Mouse (Mus musculus) bone marrow, adult 2 months (tissue): ENCODE data around the gene Ctnnbip1. TPM values are rescaled to one million over a fixed set of nuclear protein-coding genes. Genes with fewer than 3 reads are reported as not detected.

Source experiments
- H3K27ac ChIP-seq: fragments of 200-500 bp; 2 replicates; pipeline ENCODE4 v1.5.1; 2012; ENCODE audit warnings: low read depth, mild to moderate bottlenecking, control low read depth, inconsistent platforms, low read length; ENCODE audit not compliant: control insufficient read depth, poor library complexity, insufficient read depth
- H3K4me1 ChIP-seq: fragments of 200-500 bp; 2 replicates; pipeline ENCODE4 v1.6.1; 2011; ENCODE audit warnings: low read length; ENCODE audit not compliant: control insufficient read depth, insufficient read depth
- H3K4me3 ChIP-seq: fragments of 200-500 bp; replicated peaks from 2 replicates; pipeline ENCODE3; 2011; ENCODE audit warnings: mild to moderate bottlenecking, low read depth, low read length, control low read depth; ENCODE audit not compliant: control insufficient read depth
- CTCF ChIP-seq: fragments of 200-500 bp; IDR thresholded peaks from 2 replicates; pipeline ENCODE4 v1.5.1; 2011; ENCODE audit warnings: low read length, control low read depth; ENCODE audit not compliant: control insufficient read depth, insufficient read depth
- POLR2A ChIP-seq: fragments of 200-500 bp; IDR thresholded peaks from 2 replicates; pipeline ENCODE4 v1.6.1; 2011; ENCODE audit warnings: low read depth, mild to moderate bottlenecking, control low read depth, low read length, borderline replicate concordance; ENCODE audit not compliant: control insufficient read depth
- WGBS: fragments of 180-500 bp; shearing (Covaris S2); methylation state at CpG from one replicate; pipeline ENCODE4 v1.1.7; 2018; 5-methylcytosine and 5-hydroxymethylcytosine counted together
- polyA plus RNA-seq: library from polyadenylated mRNA; stranded (reverse); fragments of >200 nt; gene quantifications from 2 replicates; pipeline ENCODE4 v1.2.4, GENCODE M21; 2011; ENCODE audit warnings: low replicate concordance; ENCODE audit not compliant: missing spikeins, insufficient read depth, insufficient read length

Gene Ctnnbip1
- polyA plus RNA-seq, 1 experiment: 4.8 TPM

DNA sequence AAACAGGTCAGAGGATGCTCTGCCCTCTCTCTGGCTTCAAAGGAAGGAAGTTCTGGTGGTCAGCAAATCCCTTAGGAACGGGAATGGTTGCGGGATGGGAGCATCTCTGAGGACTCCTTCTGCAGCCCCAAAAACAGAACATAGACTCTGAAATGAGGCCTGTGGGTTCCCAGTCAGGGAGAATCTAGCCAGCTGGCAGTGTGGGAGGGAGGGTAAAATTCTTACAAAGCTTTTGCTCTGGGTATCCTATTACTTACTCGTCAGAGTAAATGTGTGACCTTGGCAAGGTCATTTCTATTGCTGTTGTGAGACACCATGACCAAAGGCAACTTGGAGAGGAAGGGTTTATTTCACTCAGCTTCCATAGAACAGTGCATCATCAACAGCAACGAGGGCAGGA, 43.4 kb downstream of the Ctnnbip1 start:
- 71% methylated on average over 4 of the region's 4 CpGs for WGBS
- Histone ChIP-seq H3K27ac (no peak overlapping the region), H3K4me1 (no peaks in the 10 kb centered on the region), H3K4me3 (no peak overlapping the region)
- TF ChIP-seq POLR2A: no peak
- TF ChIP-seq CTCF: no peak

DNA sequence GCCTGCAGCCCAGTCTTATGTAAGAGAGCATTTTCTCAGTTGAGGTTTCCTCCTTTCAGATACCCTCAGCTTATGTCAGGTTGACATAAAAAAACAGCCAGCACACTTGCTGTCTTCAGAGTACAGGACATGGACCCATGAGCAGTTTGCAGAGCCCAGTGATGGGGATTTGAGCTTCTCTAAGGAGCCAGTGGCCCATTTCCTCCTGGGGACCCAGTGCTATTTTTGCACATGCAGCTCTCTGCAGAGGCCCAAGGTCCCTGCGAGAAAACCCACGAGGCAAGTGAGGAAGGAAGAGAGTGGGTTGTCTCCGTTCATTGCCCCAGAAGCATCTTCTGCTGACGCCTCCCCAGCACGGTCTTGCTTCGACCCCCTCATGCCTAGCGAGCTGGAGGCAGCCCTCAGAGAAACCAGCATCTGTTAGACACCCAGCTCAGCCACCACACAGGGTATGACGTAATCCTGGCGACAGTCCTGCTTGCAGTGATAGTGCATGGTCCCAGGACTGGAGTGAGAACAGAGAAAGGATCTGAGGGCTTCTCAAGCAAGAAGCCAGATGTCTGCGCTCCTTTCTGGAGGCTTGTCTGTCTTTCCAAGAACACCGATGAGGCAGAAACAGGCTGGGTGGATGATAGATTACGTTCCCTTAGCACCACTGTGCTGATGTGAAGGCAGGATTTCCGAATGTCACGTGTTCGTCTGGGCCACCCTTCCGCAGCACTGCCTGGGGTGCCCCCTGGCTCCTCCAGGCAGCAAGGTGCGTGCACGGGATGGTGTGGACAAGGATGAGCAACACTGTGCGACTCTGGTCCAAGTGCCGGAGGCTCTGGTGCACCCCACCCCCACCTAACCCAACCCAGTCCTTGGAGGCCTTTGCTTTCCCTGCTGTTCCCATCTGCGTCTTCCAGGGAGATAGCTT, 44.2 kb downstream of the Ctnnbip1 start:
- H3K4me1 ChIP-seq: no peaks in the 10 kb centered on the region
- no peak for TF ChIP-seq POLR2A
- TF ChIP-seq CTCF: no peak
- H3K27ac ChIP-seq: no peak overlapping the region
- H3K4me3 ChIP-seq: no peak overlapping the region
- 19% methylated on average over 21 of the region's 21 CpGs for WGBS

DNA sequence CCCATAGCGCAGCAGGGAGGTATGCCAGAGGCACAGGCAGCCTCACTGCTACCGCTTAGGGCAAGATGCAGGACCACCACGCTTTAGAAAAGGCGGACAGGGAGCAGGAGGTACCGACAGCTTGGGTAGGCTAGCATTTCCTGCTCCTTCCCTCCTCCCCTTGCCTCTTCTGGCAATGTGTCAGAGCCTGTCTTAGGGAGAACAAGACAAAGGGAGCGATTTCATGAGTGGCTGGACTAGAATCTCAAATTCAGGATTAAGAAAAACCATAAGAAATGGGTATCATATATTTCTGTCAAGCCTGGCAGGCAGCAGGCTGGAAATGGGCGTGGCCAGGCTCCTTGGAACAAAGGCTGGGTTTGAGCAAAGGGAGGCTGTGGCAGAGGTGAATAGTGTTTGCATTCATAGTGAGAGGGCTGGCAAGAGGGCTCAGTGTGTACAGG, 44.9 kb downstream of the Ctnnbip1 start:
- H3K4me3 ChIP-seq: no peak overlapping the region

DNA sequence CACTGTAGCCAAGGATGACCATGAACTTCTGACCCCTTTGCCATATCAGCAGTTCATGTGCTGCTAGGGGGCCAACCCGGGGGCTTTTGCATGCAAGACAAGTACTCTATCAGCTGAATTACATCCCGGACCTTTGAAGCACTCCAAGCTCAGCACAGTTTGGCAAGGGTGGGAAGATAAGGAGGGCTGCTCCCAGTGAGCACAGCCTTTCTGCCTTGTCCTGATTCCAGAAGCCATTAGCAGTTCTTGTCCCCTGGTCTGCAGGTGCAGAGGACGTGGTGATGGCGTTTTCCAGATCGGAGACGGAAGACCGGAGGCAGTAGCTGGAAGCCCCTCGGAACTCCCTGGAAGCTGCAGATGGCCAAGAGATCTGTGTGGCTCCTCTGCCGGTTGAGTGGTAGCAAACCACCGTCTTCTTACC, 45.9 kb downstream of the Ctnnbip1 start:
- TF ChIP-seq CTCF (no peak), POLR2A (no peak)
- H3K27ac ChIP-seq: no peak overlapping the region
- no peaks in the 10 kb centered on the region for H3K4me1 ChIP-seq
- H3K4me3 ChIP-seq: no peak overlapping the region
- WGBS: 88% methylated on average over 10 of the region's 10 CpGs

More for the DNA sequence above, 44.9 kb downstream of the Ctnnbip1 start:
- 51% methylated on average over 7 of the region's 7 CpGs for WGBS
- no peak overlapping the region for H3K27ac ChIP-seq
- no peaks in the 10 kb centered on the region for H3K4me1 ChIP-seq
- no peak for TF ChIP-seq CTCF
- TF ChIP-seq POLR2A: no peak

DNA sequence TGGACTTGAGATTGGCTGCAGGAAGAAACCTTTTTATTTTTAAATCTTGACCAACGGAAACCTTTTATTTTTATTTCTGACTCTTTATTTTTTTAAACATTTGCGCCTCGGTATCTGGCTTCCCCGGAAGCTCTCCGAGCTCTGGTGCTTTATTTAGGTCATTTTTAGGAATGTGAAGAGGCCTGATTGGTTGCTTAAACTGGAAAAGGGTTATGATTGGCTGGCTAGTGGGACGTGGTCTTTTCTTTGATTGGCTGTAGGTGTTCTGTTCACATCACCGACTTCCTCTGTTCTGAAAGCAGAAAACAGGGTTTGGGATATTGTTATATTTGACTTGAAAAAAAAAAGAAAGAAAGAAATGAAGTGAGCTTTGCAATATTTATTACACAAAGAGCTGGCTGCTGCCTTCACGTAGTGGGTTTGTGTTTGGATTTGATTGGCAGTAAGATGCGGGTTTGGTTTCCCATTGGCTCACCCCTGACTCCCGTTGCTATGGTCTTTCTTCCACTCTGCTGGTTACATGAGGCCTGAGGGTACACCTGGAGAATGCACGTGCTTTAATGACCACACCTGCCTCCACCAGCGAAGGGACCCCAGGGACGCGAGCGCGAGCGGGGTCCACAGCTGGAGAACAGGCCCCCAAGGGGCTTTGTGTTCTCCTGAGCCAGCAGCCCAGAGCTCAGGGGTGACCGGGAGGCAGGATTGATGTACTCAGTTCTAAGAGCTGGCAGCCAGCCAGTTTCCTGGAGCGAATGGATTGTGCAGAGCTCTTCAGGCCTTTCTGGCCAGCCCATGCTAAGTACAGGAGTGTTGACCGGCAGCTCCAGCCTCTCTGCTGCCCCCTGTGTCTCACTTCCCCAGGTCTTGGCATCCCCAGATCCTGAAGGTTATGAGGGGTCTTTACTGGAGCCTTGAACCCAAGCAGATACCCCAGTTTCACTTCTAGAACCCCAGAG, 46.7 kb downstream of the Ctnnbip1 start:
- H3K27ac ChIP-seq: no peak overlapping the region
- H3K4me1 ChIP-seq: no peaks in the 10 kb centered on the region
- no peak overlapping the region for H3K4me3 ChIP-seq
- TF ChIP-seq CTCF (no peak), POLR2A (no peak)
- WGBS: 85% methylated on average over 20 of the region's 20 CpGs

DNA sequence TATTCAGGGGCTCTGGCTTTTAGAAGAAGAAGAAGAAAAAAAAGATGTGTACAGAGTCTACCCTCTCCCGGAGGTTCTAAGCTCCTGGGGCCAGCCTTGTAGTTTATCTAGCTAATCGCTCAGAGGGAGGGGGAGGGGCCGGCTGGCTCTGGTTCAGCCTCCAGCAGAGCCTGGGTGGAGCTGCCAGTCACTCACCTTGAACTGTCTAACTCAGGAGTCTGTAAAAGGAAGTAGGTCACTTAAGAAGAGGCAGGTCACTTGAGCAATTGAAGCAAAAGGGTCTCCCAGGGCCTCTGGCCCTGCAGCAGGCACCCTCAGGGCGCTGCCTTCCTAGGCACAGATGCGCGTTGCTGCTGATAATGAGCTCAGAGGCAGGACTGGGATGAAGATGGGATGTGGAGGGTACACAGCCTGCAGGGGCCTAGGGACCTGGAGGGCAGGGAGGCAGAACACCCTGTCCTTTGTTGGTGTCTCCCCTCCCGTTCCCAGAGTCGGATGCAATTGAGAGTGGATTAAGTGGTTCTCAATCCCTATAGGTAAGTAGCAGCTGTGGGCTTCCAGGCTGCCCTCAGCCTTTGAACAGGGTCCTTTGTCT, 49.5 kb downstream of the Ctnnbip1 start:
- Histone ChIP-seq H3K27ac (no peak overlapping the region), H3K4me3 (no peak overlapping the region), H3K4me1 (no peaks in the 10 kb centered on the region)
- WGBS: 62% methylated on average over 8 of the region's 8 CpGs
- TF ChIP-seq CTCF: no peak
- TF ChIP-seq POLR2A: no peak

DNA sequence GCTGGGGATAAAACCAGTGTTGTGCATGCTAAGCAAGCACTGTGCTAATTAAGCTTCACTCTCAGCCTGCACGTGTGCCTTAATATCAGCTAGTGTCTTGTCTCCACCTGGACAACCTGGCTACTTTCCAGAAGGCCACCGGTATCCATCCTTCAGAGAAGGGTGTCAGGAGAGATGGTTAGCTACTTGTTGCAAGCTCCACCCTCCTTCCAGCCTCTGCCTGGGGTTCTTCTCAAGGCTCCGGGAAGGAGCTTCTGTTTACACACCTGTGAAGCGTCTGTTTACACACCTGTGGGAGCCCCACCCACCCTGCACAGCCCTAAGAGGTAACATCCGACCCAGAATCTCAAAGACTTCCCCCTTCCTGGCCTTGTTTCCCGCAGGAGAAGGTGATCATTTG, 50.6 kb downstream of the Ctnnbip1 start:
- 68% methylated on average over 6 of the region's 6 CpGs for WGBS
- no peak overlapping the region for H3K27ac ChIP-seq
- TF ChIP-seq POLR2A (no peak), CTCF (no peak)
- H3K4me3 ChIP-seq: no peak overlapping the region
- no peaks in the 10 kb centered on the region for H3K4me1 ChIP-seq

DNA sequence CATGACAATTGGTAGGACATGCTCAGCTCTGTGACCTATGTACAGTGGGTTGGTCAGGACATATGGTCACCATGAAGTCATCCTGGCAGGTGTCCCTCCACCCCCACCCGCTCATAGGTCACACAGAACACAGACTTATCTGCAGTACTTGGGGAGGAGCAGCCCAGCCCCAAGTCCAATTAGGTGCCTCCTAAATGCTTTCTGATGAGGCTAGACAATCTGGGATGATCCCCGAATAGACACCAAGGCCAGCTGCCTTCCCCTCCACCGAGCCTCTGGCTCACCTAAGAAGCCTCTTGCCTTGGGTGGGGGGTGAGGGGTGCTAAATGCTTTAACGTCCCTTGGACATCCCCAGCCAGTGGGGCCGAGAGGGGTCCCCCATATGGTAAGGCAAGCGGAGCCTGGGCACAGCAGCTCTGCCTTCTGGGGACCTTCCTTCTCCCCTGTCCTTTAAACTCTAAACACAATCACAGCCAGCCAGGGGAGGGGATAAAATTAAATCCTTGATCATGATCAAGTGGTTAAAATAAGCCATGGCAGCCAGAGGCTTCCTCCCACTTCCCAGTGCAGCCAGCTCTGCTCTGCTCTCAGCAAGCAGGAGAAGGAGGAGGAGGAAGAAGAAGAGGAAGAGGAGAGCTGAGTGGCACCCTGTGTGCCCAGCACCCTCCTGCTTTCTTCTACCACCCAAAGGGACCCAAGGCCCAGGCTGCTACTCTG, 51.9 kb downstream of the Ctnnbip1 start:
- 76% methylated on average over 6 of the region's 6 CpGs for WGBS
- Histone ChIP-seq H3K4me1 (no peaks in the 10 kb centered on the region), H3K27ac (no peak overlapping the region), H3K4me3 (no peak overlapping the region)
- TF ChIP-seq POLR2A (no peak), CTCF (no peak)
